Mouse (Mus musculus) cortical plate, adult 2 months (tissue): ENCODE measurements around the gene Prkcq.

ENCODE experiments used
- CTCF ChIP-seq: fragments of 200-500 bp; IDR thresholded peaks from 2 replicates; pipeline ENCODE4 v1.5.1; 2011; ENCODE audit warnings: mild to moderate bottlenecking, control low read depth, low read length; ENCODE audit not compliant: insufficient read depth; ENCODE audit errors: extremely low read depth
- POLR2A ChIP-seq: fragments of 200-500 bp; IDR thresholded peaks from 2 replicates; pipeline ENCODE4 v1.6.1; 2011; ENCODE audit warnings: mild to moderate bottlenecking, low read length, control low read depth; ENCODE audit not compliant: insufficient read depth; ENCODE audit errors: extremely low read depth

- TF ChIP-seq CTCF: no peak
- no peak for TF ChIP-seq POLR2A
These were observed 53.0 kb downstream of the Prkcq start for GRCm38 (mm10) chr2:11224808-11225484.
